Mouse (Mus musculus): ENCODE results near the gene Cacnb4.

The Cacnb4 gene

DNA sequence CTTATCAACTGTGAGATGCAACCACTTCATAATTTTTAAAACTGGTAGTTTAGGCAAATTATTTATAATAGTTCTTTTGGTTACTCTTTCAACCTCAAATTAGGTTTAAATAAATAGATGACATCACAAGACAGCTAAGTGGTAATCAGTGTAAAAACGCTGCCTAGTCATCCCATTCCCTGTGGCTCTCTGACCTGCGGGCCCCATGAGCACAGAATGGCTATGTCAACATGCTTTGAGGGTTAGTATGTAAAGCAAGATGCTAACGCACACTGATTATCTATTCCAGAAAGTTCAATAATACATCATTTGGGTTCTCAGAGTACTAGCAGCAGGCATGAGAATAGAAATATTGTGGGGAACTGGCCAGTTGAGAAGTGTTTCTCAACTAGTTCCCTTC lies 108.5 kb downstream of the Cacnb4 start:
- in situ Hi-C loops (cut with MboI, MseI) = no loop called here

DNA sequence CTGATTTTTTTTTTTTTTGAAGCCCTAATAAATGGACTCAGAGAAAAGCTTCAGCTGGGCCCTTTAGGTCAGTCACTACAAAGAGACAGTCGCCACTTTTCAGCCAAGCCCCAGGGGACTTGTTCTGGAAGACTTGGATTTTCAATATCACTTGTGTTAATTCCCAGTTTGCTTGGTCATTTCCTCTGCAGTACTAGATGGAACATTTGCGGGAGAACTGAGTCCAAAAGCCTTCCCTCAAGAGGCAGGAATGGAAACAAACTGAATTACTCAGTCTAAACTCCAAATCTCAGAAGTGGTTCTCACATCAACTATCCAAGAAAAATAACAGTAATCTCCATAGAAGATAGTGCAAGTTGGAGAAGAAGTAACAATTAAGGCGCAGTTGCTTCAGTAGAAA lies 109.2 kb downstream of the Cacnb4 start:
- in situ Hi-C loops (cut with MboI, MseI) = no loop called here

DNA sequence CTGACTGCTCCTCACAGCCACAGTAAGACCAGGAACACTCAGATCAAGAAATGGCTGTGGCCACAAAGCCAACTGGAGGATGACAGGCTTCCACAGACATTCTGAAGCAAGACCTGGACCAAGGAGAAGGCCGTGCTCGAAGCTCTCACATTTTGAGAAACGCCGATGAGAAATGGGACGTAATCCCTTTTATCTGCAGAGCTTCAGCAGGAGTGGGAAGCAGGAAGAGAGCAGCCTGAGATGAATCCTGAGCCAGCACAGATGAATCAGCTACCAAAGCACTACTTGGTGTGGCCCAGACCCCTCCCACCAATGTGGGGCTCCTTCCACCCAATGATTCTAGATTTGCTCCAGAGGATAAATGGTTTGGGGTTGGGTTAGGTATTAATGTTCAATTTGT lies 113.4 kb downstream of the Cacnb4 start:
- in situ Hi-C loops (cut with MboI, MseI) = no loop called here

DNA sequence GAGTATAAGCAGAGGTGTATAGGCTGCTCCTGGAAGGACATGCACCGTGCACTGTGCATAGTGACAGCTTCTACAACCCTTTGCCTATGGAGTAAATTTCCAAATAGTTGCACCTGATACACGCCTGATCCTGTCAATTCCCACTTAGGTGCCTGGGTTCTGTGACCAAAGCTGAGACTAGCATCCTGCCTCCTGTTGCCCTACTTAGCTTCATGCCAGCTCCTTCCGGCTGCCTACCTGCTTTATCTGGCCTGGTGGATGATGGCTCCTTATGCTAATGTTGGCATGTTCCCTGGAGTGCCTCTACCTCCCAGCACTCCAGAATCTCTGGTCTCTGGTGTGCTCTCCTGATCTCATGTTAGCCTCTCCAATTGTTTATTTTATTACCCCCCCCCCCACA lies 114.3 kb downstream of the Cacnb4 start:
- in situ Hi-C loops (cut with MboI, MseI) = no loop called here

DNA sequence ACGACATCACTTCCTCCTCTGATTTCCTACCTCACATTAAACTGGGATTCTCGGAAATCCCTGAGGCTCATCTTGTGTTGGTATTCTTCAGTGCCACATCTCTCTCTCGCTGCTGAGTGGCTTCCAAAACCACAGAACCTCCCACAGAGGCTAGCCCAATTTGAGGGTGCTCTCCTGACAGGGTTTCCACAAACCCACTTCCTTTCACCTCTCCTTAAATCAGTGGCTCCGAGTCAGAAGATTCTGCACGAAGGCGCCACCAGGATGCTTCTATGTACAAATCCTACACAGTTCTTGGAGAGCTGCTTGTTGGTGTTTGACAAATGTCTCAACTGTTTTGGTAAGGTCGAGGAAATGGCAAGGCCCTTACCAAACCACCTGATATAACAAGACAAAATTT lies 115.5 kb downstream of the Cacnb4 start:
- in situ Hi-C loops (cut with MboI, MseI) = no loop called here

DNA sequence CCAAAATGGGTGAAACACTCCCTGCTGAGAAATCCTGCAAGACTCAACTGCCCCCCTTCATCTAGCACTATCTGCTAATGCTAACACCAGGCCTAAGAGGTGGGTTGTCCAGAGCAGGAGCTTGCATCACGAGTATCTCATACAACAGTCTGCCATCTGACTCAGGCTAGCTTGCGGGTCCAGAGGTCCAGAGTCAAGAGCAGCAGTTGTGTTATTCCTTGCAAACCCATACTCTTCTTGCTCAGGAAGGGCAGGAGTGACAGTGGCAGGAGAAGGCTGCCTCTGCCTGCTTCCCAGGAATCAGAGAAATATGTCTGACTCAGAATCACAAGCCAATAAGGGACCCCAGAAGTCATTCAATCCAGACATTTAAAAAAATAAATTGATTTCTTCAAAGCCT lies 116.4 kb downstream of the Cacnb4 start:
- in situ Hi-C loops (cut with MboI, MseI) = no loop called here

DNA sequence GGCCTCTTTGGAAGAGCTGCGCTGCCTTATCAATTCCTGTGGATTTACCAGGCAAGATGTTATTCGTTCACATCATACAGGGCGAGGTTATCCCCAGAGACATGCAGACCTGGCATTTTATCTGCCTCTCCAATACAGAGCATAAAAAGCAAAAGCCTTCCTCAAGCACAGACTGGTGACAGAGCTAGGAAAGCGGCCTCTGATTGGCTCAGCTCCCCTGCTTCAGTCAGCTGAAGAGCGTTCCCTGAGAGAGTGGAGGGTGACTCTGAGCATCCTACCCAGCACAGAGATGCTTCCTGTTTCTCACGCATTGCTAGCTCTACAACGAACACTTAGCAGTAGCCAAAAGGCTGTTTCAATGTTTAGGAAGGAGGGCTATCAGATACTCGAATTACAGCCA lies 118.2 kb downstream of the Cacnb4 start:
- in situ Hi-C loops (cut with MboI, MseI) = no loop called here

DNA sequence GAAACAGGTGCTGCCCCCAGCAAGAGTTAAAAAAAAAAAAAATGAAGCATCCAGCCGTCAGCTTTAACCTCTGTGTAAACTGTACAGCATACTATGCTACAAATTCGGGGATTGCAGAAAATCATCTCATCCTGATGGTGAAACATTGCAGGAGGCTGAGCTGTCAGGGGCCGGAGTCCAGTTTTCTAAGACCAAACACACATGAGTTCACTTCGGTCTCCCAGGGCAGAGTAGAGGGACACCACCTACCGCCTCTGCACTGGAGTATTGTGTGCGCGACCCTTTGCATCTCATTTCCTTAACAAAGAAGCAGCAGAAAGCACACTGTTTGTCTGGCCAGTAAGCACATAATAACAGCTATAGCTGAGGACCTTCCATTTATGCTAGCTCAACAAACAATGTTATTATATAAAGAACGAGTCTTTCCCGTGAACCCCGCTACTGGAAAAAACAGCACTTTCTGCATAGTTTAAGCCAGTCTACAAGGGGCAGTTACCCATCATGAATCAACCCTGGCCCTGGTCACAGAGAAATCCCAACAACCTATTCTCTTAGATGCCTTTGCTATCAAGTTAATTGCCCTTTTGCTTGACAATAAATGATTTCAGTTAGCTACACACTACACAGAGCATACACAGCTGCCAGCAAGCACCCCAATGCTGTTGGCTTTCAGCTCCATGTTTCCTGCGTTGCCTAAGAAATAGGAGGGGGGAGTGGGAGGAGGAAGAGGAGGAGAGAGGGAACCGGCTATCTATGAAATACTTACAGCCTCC lies 118.9 kb downstream of the Cacnb4 start:
- in situ Hi-C loops (cut with MboI, MseI) = no loop called here

DNA sequence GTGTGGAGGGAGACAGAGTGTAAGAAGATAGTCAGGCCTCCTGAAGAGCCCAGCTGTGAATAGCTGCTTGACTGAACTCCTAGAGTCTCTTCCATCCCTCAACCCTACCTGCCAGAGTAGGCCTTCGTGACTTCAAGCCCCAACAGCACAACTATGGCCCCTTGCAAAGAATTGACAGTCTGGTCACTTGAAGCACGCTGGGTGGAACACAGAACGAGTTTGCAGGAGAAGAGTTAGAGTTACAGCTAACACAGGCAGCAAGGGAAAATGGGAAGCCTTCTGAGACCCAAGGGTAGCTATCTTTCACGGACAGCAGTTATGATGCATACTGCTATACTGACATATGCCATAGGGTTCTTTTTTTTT lies 119.7 kb downstream of the Cacnb4 start:
- in situ Hi-C loops (cut with MboI, MseI) = no loop called here

DNA sequence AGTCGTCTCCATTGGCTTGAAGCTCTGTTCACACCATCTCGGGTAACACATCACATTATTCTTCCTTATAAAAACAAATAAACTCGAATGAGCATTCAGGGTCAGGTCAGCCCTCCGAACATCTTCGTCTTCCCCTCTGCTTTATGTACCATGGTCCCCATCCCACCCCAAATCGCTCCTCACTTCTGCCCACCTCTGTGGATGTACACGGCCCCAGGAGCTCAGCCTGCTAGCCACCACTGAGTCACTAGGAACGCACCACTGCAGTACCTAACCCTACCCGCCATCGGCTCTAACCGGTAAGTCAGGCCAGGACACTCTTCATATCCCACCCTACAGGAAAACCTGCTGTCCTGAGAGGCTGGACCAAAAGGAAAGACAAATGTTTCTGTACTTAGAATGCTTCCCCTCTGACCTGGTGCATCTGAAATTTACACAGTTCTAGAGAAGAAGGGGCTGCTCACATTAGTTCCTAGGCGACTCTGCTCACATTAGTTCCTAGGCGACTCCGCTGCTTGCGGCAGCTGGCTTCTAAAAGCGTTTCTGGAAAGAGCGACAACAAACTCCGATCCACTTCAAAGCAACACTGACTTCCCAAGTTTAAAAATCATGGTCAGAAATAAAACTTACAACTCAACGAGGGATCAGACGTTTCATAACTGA lies 120.2 kb downstream of the Cacnb4 start:
- in situ Hi-C loops (cut with MboI, MseI) = no loop called here

DNA sequence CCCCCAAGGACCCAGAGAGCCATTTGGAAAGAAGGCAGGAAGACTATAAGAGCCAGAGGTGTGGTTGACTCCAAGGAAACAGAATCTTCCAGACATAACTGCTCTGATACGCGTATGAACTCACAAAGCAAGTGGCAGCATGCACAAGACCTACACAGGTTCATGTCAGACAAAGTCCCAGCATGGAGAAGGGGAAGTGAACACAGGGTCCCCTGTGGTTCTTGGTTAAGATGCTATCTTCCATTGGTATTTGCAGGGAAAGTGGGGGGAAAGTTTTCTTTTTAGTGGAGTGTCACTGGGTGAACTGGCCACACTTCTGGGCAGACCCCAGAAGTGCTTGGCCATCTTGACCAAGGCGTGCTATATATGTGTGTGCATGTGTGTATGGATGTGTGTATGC lies 128.2 kb downstream of the Cacnb4 start:
- in situ Hi-C loops (cut with MboI, MseI) = no loop called here

DNA sequence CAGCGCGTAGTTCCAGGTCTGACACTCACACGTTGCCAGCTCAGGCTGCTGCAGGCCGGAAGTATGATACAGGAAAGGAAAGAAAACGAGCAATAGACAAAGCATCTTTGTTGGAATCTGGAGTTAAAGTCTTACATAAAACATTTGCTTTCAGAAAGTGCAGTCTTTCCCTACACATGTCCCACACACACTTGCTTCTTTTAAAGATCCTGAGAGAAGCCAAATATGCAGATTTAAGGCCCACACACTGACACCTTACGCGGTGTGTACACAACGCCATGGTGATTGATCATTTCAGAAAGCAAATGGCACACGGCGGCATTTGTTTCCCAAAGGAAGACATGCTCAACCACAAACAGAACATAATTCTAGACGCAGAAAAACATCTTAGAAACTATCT lies 129.3 kb downstream of the Cacnb4 start:
- in situ Hi-C loops (cut with MboI, MseI) = no loop called here

DNA sequence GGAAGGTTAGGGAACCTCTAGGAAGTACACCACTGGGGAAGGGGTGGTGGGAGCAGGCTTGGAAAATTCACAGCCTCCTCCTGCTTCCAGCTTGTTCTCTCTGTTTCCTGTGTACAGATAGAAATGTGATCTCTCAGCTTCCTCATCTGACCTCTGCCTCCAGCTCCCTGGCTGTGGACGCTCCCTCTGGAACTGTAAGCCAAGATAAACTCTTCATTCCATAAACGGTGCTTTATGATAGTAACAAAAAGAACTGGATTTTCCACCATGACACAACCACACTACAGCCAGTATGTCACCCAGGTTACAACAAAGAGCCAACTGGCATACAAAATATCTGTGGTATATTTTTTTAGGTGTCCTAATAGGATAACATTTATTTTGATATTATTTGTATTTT lies 132.1 kb downstream of the Cacnb4 start:
- in situ Hi-C loops (cut with MboI, MseI) = no loop called here

DNA sequence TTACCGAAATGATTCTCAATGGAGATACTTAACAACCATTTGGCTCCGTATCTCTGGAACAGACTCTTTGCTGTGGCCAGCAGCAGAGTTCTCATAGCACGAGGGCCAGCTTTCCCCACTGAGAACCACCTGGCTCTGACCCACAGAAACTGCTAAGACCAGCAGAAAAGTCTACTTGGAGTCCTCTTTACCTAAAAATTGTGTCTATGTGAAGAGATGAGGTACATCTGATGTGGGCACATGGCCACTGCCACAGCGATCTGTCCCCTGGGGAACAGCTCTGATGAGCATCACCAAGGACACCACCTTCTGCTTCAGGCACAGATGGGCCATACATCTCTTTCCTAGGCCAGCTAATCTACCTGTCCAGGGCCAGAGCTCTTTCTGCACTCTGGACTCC lies 135.6 kb downstream of the Cacnb4 start:
- in situ Hi-C loops (cut with MboI, MseI) = no loop called here

DNA sequence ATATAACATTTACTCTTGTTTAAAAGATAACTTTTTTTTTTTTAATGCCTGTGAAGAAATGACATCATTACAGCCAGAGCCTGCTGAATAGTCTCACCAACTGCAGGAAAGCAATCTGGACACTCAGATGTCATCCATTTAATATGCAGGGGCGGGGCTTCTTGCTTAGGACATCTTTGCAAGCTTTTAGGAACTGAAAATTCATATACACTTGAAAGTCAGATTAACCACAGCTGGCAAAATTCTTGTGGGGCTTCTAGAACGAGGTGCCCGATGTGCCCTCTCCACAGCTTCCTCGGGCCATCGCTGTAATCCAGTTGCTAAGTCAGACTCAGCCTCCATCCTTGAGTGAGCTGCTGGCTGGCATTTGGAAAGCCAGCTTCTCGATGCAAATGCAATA lies 137.3 kb downstream of the Cacnb4 start:
- in situ Hi-C loops (cut with MboI, MseI) = no loop called here

DNA sequence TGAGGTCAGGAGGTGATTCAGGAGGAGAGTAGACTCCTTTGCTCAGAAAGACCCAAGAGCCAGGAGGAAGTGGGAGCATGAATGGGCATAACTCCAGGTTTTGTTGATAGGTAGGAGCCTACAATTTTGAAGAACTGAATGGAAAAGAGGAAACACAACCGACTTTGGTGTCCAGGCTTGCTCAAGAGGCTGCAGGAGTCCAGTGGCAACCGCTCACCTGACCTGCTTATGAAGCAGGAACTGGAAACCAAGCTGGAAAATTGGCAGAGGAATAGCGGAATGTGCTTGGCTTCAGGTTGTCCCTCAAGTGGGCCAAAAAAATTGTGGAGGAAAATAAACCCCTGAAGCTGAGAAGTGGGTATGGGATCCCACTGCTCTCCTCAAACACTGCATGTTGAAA lies 139.0 kb downstream of the Cacnb4 start:
- in situ Hi-C loops (cut with MboI, MseI) = no loop called here

DNA sequence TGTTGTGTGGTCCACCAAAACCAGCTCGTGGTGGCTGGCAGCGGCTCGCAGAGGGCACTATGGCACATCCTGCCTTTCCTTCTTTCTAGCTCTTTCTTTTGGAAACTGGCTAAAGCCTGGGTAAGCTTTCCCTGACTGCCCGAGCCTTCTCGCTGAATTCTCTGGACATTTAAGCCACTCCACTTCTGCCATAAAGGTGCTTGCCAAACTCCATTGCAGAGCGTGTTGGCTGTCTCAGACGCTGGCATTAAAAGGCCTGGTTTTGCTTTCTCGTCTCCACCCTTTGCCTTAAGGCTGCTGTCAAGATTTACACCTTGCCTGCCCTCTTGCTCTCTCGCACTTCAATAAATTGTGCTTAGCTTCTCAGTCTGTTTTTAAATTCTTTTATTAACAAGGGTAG lies 139.5 kb downstream of the Cacnb4 start:
- in situ Hi-C loops (cut with MboI, MseI) = no loop called here

DNA sequence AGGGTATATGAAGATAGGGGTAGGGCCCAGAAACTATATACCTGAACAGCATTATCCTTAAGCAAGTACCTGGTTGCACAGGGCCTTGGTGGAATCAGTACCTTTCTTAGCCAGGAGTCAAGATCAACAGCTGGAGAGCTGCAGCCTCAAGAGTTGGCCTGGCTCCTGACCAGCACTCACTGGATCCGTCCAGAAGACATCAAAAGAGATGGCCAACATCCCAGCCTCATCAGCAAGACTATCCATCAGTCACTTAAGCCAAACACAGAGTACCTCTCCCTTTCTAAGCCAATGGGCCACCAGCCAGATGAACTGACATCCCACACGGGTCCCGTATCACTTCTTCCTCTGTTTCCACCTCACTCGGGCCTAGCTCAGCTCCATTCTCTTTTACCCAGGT lies 140.1 kb downstream of the Cacnb4 start:
- in situ Hi-C loops (cut with MboI, MseI) = no loop called here

DNA sequence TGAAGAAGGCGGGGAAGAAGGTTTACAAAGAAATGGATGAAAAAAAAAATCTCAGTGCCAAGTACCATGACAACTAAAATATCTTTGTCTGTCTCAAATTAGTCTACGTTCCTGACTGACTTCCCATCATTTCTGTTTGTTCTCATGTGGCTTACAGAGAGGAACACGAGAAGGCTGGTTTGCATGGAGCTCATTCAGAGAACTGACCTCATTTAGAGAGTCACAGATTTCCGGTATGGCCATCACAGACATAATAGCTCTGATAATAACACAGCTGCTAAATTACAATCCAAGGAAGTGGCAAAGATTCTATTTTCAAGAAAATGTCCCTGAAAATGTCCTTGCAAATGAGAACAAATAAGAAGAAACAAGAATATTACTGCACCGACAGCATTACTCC lies 142.9 kb downstream of the Cacnb4 start:
- in situ Hi-C loops (cut with MboI, MseI) = no loop called here

DNA sequence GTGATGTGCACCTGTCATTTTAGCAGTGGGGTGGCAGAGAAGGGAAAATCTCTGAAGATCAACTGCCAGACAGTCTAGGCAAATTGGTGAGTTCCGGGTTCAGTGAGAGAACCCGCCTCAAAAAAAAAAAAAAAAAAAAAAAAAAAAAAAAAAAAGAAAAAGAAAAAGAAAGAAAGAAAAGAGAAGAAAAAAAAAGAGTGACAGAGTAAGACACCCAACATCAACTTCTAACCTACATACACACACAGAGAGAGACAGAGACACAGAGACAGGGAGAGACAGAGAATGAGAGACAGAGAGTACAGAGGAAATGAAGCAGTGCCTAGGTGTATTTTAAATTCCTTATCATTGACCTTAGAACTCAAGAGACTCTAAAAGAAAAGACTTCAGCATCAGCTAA lies 146.1 kb downstream of the Cacnb4 start:
- in situ Hi-C loops (cut with MboI, MseI) = no loop called here

DNA sequence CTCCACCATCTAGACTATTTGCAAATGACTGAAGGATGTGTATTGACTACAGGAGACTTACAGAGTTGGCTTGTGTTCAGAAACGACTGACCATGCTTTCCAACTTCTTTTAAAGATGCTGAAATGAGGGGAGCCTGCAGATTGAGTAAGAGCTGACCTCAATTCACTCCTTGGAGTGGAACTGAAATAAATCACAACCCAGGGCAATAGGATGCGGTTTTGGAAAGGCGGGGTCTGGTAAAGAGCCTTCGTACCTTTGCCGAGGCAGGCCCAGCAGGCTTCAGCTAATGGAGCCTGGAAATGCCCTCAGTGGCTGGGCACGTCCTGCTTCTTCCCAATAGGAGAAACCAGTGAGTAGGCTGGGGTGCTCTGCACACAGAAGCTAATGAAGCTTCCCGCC lies 147.4 kb downstream of the Cacnb4 start:
- in situ Hi-C loops (cut with MboI, MseI) = no loop called here

DNA sequence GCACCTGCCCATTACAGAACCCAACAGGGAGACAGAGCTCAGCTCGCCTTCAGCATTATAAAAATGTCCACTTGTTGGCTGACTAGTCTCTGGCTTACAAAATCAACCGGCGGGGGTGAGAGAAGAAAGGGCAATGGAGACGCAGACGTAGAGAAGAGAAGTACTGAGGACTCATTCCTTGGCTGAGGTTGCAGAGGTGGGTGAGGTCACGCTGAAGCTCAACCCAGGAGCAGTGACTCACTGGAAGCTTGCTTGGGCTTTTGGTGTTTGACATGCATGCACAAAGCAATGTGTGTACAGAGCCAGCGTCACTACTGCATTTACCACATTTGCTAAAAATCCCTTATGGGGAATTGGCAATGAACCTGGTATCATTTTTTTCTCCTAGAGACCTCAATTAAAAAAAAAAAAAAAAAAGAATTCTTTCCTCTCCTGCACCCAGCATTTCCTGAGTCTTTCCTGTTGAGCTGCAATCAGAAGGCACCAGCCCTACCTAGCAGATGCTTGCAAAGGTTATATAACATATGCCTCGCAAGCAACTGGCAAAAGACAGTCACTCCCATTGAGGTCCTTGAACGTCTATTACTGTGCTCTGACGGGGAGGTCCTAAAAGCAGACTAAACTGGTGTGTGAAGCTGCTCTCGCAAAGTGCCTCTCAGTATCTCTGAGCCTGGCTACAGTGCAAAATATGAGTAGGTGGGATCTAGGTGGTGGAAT lies 150.6 kb downstream of the Cacnb4 start:
- in situ Hi-C loops (cut with MboI, MseI) = no loop called here

DNA sequence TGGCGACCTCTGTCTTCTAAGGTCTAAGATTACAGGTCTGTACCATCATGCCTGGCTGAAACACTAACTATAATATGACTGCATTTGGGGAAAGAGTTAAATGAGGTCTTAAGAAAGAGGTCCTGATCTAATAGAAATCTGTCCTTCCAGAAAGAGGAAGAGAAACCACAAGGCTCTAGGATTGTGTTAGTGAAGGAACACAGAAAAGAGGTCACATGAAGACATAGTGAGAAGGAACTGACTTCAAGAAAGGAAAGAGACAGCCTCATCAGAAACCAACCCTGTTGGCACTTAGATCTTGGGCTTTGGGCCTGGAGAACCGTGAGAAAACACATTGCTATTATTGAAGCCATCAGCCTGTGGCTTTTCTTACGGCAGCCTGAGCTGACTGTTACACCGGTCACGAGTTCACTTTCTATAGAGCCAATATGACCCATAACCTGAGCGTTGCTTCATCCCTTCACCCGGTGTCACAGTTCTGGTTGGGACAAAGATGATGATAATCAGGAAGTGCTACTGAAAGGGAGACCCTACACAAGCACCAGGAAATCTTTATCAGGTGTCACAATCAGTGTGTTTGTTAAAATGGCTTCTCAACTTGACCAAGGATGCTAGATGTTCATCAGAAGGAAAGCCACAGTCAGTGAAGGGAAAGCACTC lies 153.4 kb downstream of the Cacnb4 start:
- in situ Hi-C loops (cut with MboI, MseI) = no loop called here
